Mouse (Mus musculus) R1 (cell line): ENCODE measurements around the gene Slc22a30.
"Not testable (repeated sequence)": the region's sequence is repeated elsewhere in the genome, so short reads cannot be mapped to it uniquely, and the experiment has no call there.

Source experiments
- DNase-seq: peaks from one replicate; pipeline ENCODE4 v3.0.0-alpha.2; 2018; ENCODE audit warnings: low read depth, low spot score

Gene Slc22a30

GRCm38 (mm10) chr19:8405011-8405410, at the start of gene Slc22a30:
Gene Slc22a30, minus strand, starts transcription at chr19:8405111.
- DNase-seq: not testable (repeated sequence)

- DNase-seq: no peak
These were observed 43.4 kb upstream of the Slc22a30 start for GRCm38 (mm10) chr19:8448321-8448720.

GRCm38 (mm10) chr19:8447516-8447915, 42.6 kb upstream of the Slc22a30 start:
- no peak for DNase-seq

GRCm38 (mm10) chr19:8431051-8431662, 26.2 kb upstream of the Slc22a30 start:
- DNase-seq: no peak

GRCm38 (mm10) chr19:8407290-8408021, 2.5 kb upstream of the Slc22a30 start:
- not testable (repeated sequence) for DNase-seq
